Mouse (Mus musculus): ENCODE data around the gene St6galnac3.
"Not testable (repeated sequence)": the region's sequence is repeated elsewhere in the genome, so short reads cannot be mapped to it uniquely, and the experiment has no call there.

Gene St6galnac3

DNA sequence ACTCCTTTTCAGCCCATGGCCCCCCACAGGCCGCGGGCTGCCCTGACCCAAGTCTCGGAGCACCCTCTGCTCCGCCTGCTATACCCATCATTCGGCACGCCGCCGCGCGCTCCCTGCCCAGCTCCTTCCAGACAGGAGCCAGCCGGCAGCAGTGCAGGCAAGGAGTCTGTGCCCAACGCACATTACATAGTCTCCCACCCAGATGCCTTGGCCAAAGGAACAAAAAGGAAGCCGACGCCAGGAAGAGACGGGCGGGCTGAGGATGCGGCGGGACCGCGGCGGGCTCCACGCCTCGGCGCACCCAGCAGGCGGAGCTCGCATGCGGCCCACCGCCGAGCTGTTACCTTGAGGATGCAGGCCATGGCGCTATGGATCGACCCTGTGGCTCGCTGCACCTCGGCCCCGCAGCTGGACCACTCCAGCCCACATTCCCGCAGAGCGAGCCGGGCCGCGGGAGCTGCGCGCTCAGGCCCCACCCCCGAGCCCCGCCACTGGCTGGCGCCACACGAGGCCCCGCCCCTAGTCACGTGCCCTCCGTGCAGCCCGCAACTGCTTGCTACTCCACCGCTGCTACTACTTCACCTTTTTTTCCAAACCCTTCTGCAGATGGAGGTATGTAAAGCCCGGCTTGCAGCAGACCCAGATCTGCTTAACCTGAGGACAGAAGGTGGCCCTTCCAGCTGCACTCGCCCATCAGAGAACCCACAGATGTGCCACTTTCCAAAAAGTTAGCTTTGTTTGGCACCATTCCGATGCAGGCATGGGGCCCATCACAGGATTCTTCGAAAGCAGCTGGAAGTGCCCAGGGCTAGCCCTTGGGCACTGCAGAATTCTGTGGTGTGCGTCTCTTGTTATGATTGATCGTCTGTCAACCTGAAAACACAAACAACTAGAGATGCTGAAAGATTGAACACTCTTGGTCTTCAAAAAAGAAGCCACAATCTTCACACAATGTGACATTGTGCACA, at the start of gene St6galnac3:
St6galnac3 (minus strand) TSS at position 474 of the 968 bp plus-strand sequence.
- CTCF ChIA-PET = interaction anchor here in 1 of 4 experiments (0.6 kb wide), 1 partner anchor 816 kb away, joined by 3 read pairs; no protein-coding TSS in a partner anchor
- POLR2A ChIA-PET = interaction anchor here in 3 of 4 experiments (0.8 to 2.5 kb wide), 21 partner anchors 10 to 1385 kb away, joined by 3 to 9 read pairs (median 4); partner anchors contain the start of genes Miga1 (in 1 of the 3) and Rabggtb (in 1 of the 3)

- CTCF ChIA-PET = no interaction called here
- POLR2A ChIA-PET = no interaction called here
Observed at GRCm38 (mm10) chr3:153774568-153774967, 49.6 kb upstream of the St6galnac3 start.

DNA sequence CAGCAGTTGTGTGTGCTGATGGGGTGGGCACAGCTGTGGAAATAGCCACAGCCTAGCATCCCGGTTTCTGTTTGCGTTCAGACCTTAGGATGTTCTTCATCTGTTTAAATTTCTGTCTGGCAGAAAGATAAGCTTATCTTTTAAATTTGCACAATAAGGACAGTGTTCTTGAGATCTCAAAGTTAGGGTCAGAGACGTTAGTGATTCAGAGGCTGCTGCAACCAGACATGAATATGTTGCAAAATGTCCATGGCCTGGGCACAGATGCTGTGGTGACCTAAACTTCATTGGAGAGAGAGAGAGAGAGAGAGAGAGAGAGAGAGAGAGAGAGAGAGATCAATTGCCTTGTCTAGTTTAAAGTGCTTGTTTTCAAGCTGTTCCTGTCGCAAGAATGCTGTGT, 46.5 kb upstream of the St6galnac3 start:
- CTCF ChIA-PET = interaction anchor here in 1 of 4 experiments (0.5 kb wide), 1 partner anchor 888 kb away, joined by 3 read pairs; no protein-coding TSS in a partner anchor
- POLR2A ChIA-PET = interaction anchor here in 1 of 4 experiments (1.0 to 1.4 kb wide), 2 partner anchors 9 to 47 kb away, joined by 3 read pairs; partner anchors contain the start of gene St6galnac3

- POLR2A ChIA-PET = interaction anchor here in 2 of 4 experiments (0.5 to 1.0 kb wide), 5 partner anchors 8 to 528 kb away, joined by 3 to 14 read pairs (median 4); no protein-coding TSS in a partner anchor
- CTCF ChIA-PET = interaction anchor here in 1 of 4 experiments (0.5 kb wide), 1 partner anchor 887 kb away, joined by 3 read pairs; no protein-coding TSS in a partner anchor
Observed at GRCm38 (mm10) chr3:153770573-153770972, 45.6 kb upstream of the St6galnac3 start.

GRCm38 (mm10) chr3:153769220-153769619, 44.2 kb upstream of the St6galnac3 start:
- ChIA-PET POLR2A (no interaction called here), CTCF (no interaction called here)

DNA sequence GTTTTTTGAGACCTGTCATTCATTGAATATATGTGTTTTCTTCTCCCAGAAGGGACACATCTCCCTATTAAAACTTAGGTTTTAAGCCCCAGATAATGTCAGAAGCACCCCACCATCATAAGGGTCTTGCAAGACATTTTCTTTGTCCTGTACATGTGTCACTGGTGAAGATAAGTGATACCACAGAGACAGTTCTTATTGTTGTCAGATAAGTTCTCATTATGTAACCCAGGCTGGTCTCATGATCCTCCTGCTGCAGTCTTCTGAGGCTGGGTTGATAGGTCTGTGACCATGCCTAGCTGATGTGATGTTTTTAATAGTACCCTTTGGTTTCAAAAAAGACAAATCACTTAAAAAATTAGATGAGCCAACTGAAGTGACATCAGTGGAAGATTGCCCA, 40.2 kb upstream of the St6galnac3 start:
- CTCF ChIA-PET = interaction anchor here in 1 of 4 experiments (0.7 kb wide), 1 partner anchor 86 kb away, joined by 5 read pairs; no protein-coding TSS in a partner anchor

DNA sequence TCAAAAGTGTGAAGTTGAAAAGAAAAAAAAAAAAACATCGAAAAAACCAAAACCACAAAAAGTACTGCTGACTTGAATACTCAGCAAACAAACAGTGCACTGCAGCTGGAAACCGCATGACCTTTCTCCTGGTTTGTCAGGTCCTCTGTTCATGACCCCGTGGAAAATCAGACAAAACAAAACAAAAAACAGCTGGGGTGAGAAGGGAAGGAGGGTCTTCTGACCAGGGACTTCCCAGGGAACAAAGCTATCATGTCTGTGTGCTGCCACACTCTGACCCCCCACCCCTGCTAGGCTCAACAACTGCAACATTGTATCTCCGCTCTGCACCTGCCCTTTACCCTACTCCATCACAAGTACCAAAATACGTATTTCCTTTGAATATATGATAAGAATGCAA, 39.8 kb upstream of the St6galnac3 start:
- CTCF ChIA-PET = interaction anchor here in 1 of 4 experiments (1.2 kb wide), 1 partner anchor 44 kb away, joined by 3 read pairs; no protein-coding TSS in a partner anchor

More for the DNA sequence above, 40.2 kb upstream of the St6galnac3 start:
- POLR2A ChIA-PET = interaction anchor here in 1 of 4 experiments (1.1 kb wide), 1 partner anchor 36 kb away, joined by 3 read pairs; no protein-coding TSS in a partner anchor

DNA sequence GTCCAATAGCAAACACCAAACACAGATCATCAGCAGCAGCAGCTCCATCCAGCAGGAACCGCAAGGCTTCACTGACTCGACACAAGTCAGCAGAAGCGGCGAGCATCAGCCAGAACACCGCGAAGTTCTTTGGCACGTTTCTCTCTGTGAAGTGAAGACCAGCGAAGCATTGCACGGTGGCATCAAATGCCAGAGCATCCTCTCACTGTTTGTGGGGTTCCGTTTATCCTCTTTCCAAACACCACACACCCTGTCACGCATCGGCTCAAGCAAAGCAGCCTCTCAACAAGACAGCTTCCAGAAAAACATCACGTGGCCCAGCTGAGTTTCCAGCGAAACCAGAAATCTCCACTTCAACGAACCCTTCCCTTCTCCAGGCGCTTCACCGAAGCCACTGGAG, 36.2 kb upstream of the St6galnac3 start:
- CTCF ChIA-PET = no interaction called here
- POLR2A ChIA-PET = no interaction called here

More for the DNA sequence above, 39.8 kb upstream of the St6galnac3 start:
- POLR2A ChIA-PET = interaction anchor here in 1 of 4 experiments (1.1 kb wide), 1 partner anchor 36 kb away, joined by 3 read pairs; no protein-coding TSS in a partner anchor

- ChIA-PET CTCF (no interaction called here), POLR2A (no interaction called here)
Observed at GRCm38 (mm10) chr3:153759269-153759668, 34.3 kb upstream of the St6galnac3 start.

DNA sequence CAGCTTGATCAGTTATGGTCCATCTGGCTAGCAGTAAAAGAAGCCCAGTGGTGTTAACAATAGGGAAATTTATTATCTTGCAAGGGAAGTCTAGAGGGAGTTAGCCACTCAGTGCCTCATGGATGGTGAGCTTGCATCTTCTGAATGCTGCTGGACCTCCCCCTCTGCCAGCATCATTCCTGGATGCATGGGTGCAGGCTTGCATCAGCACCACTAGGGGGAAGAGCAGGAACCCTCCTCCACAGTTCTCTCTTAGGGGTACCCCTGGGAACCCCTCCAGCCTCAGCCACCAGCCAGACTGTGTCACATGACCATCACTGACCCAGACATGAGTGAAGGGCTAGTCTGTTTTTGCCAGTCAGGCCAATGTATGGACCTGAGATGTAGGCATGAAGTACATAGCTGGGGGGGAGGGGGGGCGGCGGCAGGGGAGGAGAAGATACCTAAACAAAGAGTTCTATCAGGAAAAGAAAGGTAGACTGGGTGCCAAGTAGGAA, 31.6 kb upstream of the St6galnac3 start:
- ChIA-PET POLR2A (interaction anchor here in 1 of 4 experiments (0.6 kb wide), 1 partner anchor 230 kb away, joined by 4 read pairs; no protein-coding TSS in a partner anchor), CTCF (no interaction called here)

DNA sequence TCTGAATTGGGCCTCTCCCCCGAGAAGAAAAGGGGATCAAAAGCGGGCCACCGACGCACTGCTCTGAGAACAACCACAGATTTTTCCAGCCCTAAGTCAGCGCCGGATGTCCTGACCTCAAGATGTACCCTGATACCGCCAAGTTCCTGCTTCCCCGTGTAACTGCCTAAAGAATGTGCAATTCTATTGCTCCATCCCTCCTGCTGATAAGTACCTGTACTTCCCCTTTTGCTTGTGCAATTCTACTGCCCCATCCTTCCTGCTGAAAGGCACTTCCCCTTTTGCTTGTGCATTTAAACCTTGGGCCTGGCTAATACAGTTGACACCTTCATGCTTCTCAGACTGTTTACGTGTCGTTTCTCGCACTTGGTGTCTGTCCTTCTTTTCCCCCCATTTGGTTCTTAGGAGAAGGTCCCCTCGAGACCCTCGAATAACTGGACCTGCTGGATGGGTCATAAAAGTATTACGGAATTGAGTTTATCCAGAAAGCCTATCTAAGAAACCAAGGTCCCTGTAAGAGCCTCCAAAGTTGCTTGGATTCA, 30.9 kb upstream of the St6galnac3 start:
- POLR2A ChIA-PET, CTCF ChIA-PET: not testable (repeated sequence)

DNA sequence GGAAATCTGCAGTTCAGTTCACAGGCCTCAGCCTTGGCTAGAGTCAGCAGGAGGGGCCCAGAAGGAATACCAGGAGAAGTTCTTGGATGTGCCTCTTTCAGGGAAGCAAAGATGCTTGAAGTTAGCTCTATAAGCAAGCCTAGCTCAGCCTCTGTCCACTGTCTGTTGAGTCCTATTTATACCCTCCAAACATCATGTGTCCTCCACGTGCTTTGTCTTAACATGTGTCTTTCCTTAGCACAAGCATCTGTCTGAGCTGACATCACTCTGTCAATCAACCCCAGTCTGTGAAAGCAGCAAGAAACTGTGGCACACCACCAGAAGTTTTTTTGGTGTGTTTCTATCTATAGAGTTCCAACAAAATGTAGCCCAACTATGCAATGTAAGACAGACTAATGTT, 26.5 kb upstream of the St6galnac3 start:
- POLR2A ChIA-PET = interaction anchor here in 1 of 4 experiments (0.7 kb wide), 1 partner anchor 27 kb away, joined by 3 read pairs; the partner anchor contains the start of gene St6galnac3

GRCm38 (mm10) chr3:153749359-153749758, 24.4 kb upstream of the St6galnac3 start:
- ChIA-PET POLR2A (interaction anchor here in 2 of 4 experiments (0.6 to 1.3 kb wide), 2 partner anchors 23 to 25 kb away, joined by 4 read pairs; partner anchors contain the start of gene St6galnac3 (in 1 of the 2)), CTCF (interaction anchor here in 1 of 4 experiments (0.6 kb wide), 1 partner anchor 101 kb away, joined by 3 read pairs; no protein-coding TSS in a partner anchor)

More for the DNA sequence above, 26.5 kb upstream of the St6galnac3 start:
- CTCF ChIA-PET = no interaction called here

GRCm38 (mm10) chr3:153748293-153748692, 23.3 kb upstream of the St6galnac3 start:
- CTCF ChIA-PET = no interaction called here
- POLR2A ChIA-PET = no interaction called here

DNA sequence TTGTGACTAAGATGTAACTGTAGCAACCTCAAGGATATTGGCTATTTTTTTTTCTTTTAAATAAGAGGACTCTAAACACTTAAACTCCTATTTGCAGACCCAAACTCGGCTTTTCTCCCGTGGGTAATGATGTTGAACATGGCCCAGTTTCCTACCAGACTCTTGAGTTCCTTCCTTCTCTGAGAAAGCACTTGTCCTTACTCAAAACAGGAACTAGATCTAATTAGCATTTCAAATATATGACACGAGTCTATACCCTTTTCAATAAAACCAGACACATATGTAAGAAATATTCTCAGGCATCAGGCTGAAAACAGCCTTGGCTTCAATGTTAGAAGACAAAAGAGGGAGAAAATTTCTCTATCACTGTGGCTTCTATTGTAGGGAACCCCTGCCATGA, 20.1 kb upstream of the St6galnac3 start:
- ChIA-PET POLR2A (interaction anchor here in 2 of 4 experiments (0.6 to 0.7 kb wide), 2 partner anchors 289 to 429 kb away, joined by 4 to 6 read pairs; no protein-coding TSS in a partner anchor), CTCF (interaction anchor here in 1 of 4 experiments (0.6 kb wide), 1 partner anchor 33 kb away, joined by 4 read pairs; no protein-coding TSS in a partner anchor)

DNA sequence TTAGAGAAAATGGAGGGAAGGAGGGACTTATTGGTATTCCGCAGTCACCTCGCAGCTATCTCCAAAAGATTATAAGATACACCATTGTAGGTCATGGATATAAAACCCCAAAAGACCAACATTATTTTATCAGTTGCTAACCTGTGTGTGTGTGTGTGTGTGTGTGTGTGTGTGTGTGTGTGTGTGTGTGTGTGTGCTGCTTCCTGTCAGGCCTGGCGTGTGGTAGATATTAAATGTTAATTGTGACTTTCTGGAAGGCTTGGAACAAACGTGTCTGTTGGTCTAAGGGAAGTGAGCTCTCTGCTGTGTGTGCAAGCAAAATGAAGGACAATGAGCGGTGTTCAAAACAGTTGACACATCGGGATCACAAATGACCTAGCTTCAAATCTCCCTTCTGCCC, 19.5 kb upstream of the St6galnac3 start:
- ChIA-PET POLR2A (interaction anchor here in 2 of 4 experiments (0.7 to 1.5 kb wide), 3 partner anchors 33 to 1022 kb away, joined by 3 to 6 read pairs (median 5); no protein-coding TSS in a partner anchor), CTCF (interaction anchor here in 1 of 4 experiments (0.6 kb wide), 1 partner anchor 33 kb away, joined by 4 read pairs; no protein-coding TSS in a partner anchor)

GRCm38 (mm10) chr3:153741800-153742199, 16.8 kb upstream of the St6galnac3 start:
- CTCF ChIA-PET = no interaction called here
- POLR2A ChIA-PET = no interaction called here

DNA sequence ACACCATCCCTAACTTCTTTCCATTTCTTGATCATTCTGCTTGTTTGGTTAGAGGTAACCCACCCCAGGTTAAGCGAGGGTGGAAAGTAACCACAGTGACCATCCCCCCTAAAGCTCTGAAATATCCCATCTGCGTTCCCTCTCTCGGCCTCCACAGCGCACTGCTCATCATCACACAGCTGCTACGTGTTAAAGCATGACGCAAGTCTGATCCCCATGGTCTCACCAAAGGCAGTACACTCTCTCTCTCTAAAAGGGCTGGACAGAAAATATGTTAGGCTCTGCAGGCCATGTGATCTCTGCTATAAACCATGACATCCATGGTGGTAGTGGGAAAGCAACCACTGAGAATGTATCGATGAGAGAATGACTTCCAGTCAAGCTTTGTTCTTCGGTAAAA, 14.4 kb upstream of the St6galnac3 start:
- POLR2A ChIA-PET = no interaction called here
- CTCF ChIA-PET = no interaction called here

- POLR2A ChIA-PET = no interaction called here
- CTCF ChIA-PET = no interaction called here
Observed at GRCm38 (mm10) chr3:153738421-153738820, 13.4 kb upstream of the St6galnac3 start.

Measured in embryonic stem cell, embryonic (primary cell).